Mouse (Mus musculus): ENCODE measurements around the gene Adamts9. TPM values are rescaled to one million over a fixed set of nuclear protein-coding genes. Genes with fewer than 3 reads are reported as not detected.

Adamts9 gene
- total RNA-seq, 2 experiments from 2014 or later = 6.2 to 7.6 TPM

DNA sequence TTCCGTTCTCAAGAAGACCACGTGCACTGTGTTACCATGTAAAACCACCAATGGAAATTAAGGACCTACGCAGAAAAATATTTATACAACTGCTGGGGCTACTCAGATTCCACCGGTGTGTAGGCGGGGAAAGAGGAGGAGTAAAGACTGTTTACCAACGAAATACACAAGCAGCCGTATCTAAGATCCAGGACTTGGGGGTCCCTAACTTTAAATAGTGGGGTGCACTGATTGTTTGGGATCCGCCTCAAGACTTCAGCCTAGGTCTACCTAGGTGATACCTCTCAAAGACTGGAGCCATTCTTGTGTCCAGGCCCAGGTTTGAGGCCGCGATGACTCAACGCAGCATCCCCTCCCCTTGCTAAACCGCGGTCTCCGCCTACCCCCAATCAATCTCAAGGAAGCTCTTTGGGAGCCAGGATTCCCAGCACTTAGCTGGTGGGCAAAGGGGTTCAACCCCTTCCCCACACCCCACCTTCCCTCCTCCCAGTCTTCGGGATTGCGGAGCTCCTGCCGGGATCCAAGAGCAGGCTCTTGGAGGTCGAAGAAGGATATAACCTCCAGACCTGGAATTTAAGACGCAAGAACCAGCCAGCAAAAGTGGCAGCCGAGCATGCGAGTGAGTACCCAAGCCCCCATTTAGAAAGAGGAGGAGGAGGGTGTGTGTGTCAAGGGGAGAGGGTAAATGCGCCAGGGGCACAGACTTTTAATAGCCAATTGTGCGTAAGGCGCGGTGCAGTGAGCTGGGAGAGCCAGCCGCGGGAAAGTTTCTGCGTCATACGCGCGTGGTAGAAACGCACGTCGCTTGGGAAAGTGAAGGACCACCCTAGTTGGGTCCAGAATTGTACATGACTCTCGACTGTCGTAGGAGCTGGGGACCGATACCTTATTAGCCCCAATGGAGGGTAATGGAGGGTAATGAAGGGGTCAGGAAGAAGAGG lies 2.8 kb downstream of the Adamts9 start:
- intact Hi-C loops (cut with DNase I) = loop anchor here (2.0 to 10.0 kb wide), 3 partner anchors 66 to 502 kb away; no protein-coding TSS in a partner anchor
- DNase-seq = peak; percentile 14 to 30

- no peak for DNase-seq
- intact Hi-C loops (cut with DNase I) = no loop called here
These were observed 15.0 kb downstream of the Adamts9 start for GRCm38 (mm10) chr6:92928261-92928660.

DNA sequence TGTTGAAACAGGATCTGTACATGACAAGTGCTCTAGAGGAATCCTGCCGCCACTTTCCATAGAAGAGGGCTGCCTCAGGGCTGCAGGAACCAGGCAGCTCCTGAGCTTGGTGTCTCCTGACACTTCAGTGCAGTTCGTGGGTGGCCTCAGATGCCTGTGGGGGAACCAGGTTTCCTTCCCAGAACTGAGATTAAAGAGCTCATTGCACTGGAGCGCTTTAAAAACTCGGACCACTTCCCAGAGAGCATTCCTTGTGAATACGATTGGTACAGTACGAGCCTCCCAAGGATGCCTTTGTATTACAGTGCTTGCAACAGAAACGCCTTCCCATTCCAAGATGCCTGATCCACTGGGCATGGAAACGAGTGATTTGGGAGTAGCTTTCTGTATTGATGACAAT lies 18.8 kb downstream of the Adamts9 start:
- intact Hi-C loops (cut with DNase I) = no loop called here
- DNase-seq = no peak

DNA sequence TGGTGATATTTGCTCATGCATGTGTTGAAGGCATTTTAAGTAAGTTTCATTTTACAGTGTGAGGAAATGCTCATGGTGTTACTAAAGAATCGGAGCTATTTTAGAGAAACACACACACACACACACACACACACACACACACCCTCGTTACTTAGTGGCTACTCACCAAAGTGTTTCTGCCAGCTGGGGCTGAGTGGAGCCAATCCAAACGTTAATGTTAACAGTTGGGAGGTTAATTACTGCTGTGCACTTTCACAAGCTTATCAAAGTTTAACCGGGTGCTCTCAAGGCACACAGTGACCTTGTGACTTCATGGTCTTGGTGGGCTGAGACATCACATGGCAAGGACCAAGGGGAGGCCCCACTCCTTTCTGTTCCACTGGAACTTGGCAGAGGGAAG lies 21.4 kb downstream of the Adamts9 start:
- no peak for DNase-seq
- intact Hi-C loops (cut with DNase I) = no loop called here

DNA sequence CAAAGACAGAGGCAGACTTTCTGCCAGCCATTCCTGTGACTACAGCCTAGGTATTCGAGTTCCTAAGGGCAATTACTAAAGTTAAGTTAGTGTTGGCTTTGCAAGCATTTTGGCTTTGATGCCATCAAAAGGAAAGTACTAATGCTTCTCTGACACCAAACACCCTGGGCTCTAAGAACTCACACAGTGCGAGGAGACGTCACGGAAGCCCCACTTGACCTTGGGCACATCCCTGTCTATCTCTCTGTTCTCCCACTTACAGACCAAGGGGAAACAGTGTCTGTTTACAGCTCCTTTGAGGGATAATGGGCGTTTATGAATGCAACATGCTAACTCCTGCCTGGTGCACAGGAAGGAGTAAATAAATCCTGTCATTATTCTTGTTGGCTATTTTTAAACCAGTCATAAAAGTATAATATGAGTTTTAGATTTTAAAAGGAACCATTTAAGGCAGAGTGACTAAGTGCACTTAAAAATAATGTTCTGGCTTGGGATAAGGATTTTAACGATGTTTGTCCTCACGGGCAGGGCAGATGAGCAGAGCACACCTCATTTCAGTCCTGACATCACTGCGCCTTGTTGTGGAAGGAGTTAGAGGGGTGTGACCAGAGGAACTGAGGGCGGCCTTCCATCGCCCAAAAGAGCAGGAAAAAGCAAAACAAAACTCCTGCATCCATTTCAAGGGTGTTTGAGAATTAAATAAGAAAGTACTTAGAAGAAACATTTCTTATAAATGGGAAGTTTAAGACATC lies 22.2 kb downstream of the Adamts9 start:
- no peak for DNase-seq
- intact Hi-C loops (cut with DNase I) = no loop called here

GRCm38 (mm10) chr6:92910611-92911010 lies 32.7 kb downstream of the Adamts9 start:
- intact Hi-C loops (cut with DNase I) = no loop called here
- no peak for DNase-seq

DNA sequence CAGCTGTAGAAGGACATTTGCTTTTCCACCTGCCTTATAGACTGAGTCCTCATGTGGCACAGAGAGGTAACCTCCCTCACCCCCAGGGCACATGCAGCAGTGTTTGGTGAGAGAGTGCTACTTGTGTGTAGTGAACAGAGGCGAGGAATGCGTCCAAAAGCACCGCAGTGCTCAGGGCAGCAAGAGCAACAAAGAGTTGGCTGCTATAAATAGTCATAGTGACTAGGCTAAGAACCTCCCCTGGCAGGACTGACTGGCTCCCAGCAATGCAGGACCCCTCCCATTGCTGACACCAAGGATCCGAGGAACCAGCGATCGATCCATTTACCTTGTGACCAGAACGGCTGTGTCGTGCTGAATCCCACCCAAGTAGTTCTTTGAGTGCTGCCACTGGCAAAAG lies 33.9 kb downstream of the Adamts9 start:
- intact Hi-C loops (cut with DNase I) = no loop called here
- no peak for DNase-seq

DNA sequence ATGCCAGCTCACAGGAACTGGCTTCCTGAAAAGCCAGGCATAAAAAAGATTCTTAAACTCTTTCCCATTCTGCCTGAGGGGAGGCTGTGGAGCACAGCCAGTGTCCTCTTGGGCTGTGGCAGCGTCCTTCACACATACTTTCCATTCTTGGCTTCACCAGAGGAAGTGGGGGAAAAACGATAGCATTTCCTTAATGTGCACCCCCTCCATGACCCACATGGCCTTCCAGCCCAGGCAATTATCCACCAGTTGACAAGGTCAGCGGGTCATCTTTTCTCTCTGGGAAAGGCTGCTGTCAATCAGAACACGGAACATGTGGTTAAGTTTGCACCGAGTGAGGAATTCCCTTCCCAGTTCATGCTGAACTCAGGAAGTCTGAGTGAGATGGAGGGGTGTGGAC lies 37.4 kb downstream of the Adamts9 start:
- peak; percentile 20 to 25 for DNase-seq
- intact Hi-C loops (cut with DNase I) = no loop called here

GRCm38 (mm10) chr6:92904491-92904890 lies 38.8 kb downstream of the Adamts9 start:
- intact Hi-C loops (cut with DNase I) = no loop called here

GRCm38 (mm10) chr6:92904037-92904436 lies 39.3 kb downstream of the Adamts9 start:
- intact Hi-C loops (cut with DNase I) = no loop called here
- no peak for DNase-seq

More at GRCm38 (mm10) chr6:92904491-92904890, 38.8 kb downstream of the Adamts9 start:
- DNase-seq = no peak

- DNase-seq = no peak
- intact Hi-C loops (cut with DNase I) = no loop called here
These were observed 51.8 kb downstream of the Adamts9 start for GRCm38 (mm10) chr6:92891535-92891934.

GRCm38 (mm10) chr6:92883131-92883900 lies 60.0 kb downstream of the Adamts9 start:
- intact Hi-C loops (cut with DNase I) = no loop called here
- no peak for DNase-seq

- intact Hi-C loops (cut with DNase I) = no loop called here
- DNase-seq = no peak
These were observed 60.8 kb downstream of the Adamts9 start for GRCm38 (mm10) chr6:92882446-92882845.

DNA sequence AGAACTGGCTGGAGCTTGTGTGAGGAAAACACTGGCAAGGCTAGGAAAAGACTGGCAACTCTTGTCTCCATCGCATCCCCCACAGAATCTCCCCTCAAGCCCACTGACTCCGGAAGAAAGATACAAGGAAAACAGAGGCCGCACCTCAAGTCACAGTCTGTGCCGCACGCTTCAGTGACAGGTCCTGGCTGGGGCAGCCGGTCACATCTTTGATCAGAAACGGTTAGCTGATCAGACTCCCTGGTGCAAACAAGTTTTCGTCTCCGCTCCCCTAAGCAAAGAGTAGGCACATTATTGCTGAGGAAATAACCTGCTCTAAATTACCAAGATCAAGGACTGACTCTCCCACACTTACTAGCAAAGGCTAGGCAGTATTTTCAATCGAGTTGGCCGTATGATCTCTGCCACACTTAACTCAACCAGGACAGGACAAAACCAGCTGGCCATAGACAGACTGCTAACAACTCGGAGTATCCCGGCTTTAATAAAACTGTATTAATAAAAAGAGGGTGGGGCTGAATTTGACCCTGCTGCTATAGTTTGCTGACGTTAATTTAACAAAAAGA lies 63.5 kb downstream of the Adamts9 start:
- DNase-seq = no peak
- intact Hi-C loops (cut with DNase I) = no loop called here

- no peak for DNase-seq
- intact Hi-C loops (cut with DNase I) = no loop called here
These were observed 64.5 kb downstream of the Adamts9 start for GRCm38 (mm10) chr6:92878771-92879170.

DNA sequence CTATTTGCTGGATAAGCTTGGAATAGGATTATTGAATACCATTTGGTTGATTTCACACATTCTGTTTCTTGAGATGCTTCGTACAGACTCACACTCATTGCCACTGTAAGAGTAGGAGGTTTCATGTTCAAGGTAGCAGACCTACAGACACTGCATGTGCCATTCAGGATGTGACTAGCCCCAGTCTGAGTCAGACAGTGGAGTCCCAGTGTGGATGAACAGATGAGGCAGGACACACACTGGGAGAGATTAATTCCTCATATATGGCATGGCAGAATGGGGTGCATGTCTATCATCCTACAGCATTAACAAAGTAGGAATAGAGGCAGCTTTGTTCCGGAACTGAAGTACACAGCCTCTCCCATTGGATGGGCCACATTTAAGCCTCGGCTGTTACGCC lies 66.1 kb downstream of the Adamts9 start:
- intact Hi-C loops (cut with DNase I) = no loop called here

GRCm38 (mm10) chr6:92876121-92876520 lies 67.2 kb downstream of the Adamts9 start:
- no peak for DNase-seq
- intact Hi-C loops (cut with DNase I) = no loop called here

More for the DNA sequence above, 66.1 kb downstream of the Adamts9 start:
- DNase-seq = no peak

GRCm38 (mm10) chr6:92875340-92875739 lies 68.0 kb downstream of the Adamts9 start:
- intact Hi-C loops (cut with DNase I) = loop anchor here (2.0 kb wide), 1 partner anchor 65 kb away; no protein-coding TSS in a partner anchor
- DNase-seq = no peak

DNA sequence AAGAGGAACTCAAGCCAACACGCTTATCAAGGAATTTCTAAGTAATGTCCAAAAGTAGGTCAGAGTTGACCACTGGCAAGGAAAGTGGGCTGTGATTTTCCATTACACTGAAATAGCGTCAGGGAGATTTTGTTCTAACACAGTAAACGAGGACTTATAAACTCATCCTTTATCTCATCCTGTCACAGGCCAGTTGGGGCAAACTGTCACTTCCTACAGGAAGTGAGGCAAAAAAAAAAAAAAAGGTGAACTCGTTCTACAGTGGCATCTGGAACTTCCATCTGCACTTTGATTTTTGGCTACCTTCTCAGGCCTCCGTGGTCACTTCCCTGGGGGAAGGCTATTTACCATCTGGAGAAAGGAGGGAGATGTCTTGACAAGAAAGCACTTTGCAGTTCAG lies 68.4 kb downstream of the Adamts9 start:
- no peak for DNase-seq
- intact Hi-C loops (cut with DNase I) = loop anchor here (2.0 kb wide), 1 partner anchor 66 kb away; no protein-coding TSS in a partner anchor

DNA sequence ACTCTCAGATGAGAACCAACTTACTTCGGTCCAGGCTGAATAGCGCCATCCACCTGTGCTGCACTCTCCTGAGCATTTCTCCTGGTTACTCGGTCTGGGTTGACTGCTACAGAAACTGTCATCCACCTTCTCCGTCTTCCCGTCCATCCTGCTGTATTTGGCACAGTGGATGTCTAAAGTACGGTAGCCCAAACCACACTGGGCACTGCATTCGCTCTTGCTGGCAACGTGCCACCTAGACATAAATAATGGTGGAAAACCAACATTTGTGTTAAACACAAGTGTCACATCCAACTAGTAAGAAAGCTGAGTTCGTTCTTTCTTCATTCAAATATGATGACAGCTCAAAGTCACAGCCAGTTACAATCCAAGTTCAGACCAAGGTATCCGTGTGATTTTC lies 70.5 kb downstream of the Adamts9 start:
- intact Hi-C loops (cut with DNase I) = no loop called here
- no peak for DNase-seq

Measured in gastrocnemius, postnatal 36 days (tissue).